Mouse (Mus musculus) brain, embryonic 14.5 days (tissue): ENCODE results near the gene Fbxl17.

Experiments used
- CTCF ChIP-seq: fragments of 200-500 bp; IDR thresholded peaks from 2 replicates; pipeline ENCODE4 v1.5.1; 2012; ENCODE audit warnings: inconsistent platforms, mild to moderate bottlenecking, moderate library complexity, borderline replicate concordance; ENCODE audit not compliant: insufficient read depth, insufficient read length; ENCODE audit errors: extremely low read depth
- POLR2A ChIP-seq: fragments of 200-500 bp; IDR thresholded peaks from 2 replicates; pipeline ENCODE4 v1.6.1; 2012; ENCODE audit warnings: mild to moderate bottlenecking, inconsistent platforms, borderline replicate concordance; ENCODE audit not compliant: poor library complexity, insufficient read depth, insufficient read length, severe bottlenecking; ENCODE audit errors: extremely low read depth

GRCm38 (mm10) chr17:63145311-63145741 lies 354.5 kb downstream of the Fbxl17 start:
- TF ChIP-seq POLR2A (no peak), CTCF (no peak)
